Mouse (Mus musculus) mouse trophoblast stem cell (cell line): ENCODE results near the gene Hnrnpr.

Source experiments
- in situ Hi-C, 2 experiments: fragments of 300-500 bp; cut with MseI, MboI; formaldehyde crosslinking; loops; 2 replicates in 1 of 2; 3 replicates in 1 of 2; pipeline ENCODE4 v1.15.1; 2025

Gene Hnrnpr

DNA sequence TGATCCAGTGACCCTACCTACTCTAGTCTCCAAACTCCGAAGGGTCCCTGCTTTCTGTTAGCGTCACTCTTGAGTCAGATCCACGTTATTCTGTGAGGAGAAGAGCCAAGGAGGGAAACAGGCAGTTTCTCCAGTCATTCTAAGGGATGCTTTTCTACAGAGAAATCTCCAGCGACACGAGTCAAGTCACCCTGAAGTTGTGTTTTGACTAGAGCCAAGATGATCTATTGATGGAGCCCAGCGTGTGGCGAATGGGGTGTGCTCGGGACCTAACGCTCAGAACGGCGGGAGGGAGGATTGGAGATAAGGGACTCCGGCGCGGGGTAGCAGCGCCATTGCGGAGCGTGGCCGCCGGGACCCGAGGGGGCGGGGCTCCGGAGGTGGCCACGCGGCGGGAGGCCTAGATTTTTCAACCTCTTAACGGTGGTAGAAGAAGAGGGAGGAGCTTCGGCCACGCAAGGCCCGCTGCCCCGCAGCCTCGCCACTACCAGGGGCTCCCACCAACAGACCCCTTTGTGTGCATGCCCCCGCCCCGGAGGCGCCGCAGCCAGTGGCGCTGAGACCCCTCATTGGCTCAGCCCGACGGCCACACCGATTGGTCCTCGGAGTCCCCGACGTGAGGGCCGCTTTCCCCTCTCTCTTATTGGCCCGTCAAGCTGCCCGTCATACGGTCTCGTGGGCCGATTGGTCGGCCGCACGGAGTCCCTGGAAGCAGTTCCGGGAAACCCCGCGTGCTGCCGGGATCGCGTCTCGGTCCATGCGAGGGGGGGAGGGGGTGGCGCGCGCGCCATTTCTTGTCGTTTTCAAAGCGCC lies at the start of gene Hnrnpr:
Hnrnpr (plus strand) TSS at position 714 of the 813 bp plus-strand sequence.
- in situ Hi-C loops, result no loop called here

DNA sequence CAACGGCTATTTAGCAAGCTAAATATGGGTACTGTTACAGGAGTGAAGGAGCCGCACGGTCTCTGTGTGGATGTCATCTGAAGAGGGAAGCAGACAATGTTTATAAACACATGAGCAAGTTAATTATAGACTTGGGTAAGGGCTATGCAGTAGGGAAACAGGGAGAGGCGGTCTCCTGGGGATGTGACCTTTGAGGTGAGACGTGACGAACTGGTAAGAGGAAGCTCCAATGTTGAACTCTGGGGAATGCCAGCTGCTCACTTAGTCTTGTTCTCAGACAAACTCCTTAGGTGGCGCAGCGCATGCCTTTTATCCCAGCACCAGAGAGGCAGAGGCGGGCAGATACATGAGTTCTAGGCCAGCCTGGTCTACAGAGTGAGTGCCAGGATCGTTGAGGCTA lies 48.8 kb upstream of the Hnrnpr start:
- in situ Hi-C loops, result no loop called here

DNA sequence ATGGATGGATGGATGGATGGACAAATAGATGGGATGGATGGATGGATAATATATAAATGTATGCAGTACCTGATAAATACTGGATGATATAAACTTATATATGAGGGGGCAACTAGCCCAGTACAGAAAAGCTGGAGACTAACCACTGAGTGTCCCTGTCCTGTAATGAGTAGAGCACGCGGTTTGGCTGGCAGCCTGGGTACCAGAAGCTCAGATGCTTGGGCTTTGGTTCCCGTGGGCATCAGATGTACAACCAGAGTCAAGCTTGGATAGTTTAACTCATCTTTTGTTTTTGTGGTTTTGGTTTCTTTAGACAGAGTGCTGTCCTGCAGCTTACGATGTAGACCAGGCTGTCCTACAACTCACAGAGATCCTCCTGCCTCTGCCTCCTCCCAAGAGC lies 47.2 kb upstream of the Hnrnpr start:
- in situ Hi-C loops, result no loop called here

DNA sequence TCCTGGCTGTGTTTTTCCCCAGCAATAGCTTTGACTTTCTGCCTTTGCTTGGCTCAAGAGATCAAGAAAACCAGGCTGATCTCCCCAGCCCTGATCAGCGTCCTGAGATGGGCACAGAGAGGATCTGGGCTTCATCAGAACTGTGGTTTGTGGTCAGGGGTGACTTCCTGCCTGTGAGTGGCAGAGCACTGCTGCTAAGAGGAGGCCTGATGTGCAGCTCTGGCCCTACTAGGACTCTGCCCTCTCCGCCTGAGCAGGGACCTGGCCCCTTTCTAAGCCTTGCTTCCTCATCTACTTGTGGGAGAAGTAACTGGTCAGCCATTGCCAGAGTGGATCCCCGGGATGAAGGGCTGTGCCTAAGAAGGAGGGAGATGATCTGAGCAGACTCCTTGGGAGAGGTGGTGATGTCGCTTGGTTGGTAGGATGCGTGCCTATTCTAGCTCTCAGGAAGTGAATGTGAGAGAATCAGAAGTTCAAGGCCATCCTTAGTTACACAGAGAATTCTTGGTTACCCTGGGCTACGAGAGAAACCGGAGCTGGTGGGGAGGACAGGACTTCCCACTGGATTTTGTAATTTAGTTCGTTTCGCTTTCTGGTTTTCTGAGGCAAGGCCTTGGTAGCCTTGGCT lies 43.9 kb upstream of the Hnrnpr start:
- in situ Hi-C loops, result no loop called here

DNA sequence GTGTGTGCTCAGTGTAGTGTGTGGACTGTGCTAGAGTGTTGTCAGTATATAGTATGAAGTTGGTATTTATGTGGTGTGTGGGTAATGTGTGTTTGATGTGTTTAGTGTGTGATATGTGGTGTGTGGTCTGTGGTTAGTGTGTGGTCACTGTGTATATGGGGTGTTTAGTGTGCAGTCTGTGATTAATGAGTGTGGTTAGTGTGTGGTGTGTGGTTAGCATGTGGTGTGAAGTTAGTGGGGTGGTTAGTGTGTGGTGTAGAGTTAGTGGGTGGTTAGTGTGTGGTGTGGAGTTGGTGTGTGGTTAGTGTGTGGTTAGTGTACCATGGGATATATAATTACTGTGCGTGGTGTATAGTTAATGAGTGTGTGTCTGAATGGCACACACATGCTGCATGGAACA lies 41.8 kb upstream of the Hnrnpr start:
- in situ Hi-C loops, result no loop called here

DNA sequence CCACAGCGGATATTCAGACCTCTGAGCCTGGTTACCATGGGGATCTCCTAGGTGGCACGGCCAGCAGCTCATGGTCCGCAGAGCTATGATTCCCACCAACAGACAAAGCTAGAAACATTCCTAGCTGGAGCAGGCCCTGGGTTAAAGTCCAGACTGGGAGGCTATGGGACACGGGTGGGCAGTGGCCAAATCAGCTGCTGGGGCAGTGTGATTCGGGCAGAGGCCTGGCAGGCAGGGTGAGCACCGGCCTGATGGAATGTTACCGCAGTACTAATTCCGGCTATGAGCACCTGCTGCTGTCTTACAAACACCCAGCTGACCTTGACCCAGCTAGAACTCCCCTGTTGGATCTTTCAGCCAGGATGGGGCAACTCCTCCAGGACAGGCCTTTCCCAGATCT lies 40.1 kb upstream of the Hnrnpr start:
- in situ Hi-C loops, result no loop called here

DNA sequence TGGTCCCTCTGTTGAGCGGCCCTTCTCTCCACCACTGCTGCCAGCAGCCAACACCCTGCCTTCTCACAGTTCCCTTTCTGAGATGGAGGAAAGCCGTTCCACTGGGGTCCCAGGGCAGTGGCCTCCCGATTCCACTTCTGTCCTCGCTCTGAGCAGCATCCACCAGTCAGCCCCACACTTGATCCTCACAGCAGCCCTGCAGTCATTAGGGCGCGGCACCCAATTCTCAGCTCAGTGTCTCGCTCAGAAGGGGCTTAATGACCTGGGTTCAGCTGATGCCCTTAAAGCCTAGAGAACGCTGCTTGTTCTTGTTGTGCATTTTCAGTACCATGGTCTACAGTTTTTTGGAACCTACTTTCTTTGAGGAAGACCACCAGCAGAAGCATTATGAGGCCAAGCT lies 29.6 kb upstream of the Hnrnpr start:
- in situ Hi-C loops, result no loop called here

DNA sequence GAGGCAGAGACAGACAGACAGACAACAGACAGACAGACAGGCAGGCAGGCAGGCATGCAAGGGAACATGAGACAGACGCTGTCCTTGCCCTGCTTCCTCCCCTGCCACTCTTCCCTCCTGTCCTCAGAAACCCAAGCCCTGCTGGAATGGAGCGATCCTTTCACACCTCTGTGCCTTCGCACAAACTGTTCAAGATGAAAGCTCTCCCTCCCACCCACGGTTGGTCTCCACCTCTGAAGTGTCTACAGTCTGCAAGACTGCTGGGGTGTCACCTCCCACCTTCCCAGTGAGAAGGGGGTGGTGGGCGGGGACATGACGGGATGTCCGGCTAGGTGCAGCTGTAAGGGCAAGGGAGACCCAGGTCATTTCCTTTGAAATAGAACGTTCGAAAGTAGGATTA lies 29.1 kb upstream of the Hnrnpr start:
- in situ Hi-C loops, result no loop called here

DNA sequence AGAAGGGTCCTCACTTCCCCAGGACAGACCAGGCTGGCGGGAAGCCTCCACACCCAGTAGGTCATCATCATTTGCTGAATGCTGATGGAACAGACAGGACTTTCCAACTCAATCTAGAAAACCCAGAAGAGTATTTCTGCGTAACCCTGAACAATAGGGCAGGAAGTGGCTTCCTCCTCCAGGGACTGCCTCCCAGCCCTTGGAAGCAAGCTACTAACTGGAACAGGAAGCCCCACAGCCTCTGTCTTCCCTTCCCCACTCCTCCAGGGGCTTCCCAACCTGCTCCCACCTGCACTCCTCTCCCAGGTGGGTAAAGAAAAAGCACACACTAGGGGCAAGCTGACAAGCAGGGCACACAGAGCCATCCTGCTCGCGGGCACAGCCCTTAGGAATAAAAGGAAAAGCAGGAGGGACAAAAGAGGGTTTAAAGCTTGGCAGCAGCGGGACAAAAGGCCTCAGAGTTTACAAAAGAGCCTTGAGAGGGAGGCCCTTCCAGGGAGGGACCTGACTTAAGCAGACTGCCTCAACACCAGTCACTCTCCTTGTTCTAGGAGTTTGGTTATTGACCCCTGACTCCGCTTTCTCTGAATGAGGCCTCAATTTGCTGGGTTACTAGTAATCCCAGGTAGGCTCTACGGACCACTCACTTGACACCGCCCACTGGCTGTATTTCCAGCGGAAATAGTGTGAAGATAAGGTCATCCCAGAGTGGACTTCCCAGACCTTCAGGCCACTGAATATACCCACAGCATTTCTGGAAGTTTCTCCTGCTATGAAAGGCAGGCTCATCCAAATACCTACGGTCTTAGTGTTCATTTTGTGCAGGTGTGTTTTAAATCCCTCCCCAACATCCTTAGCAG lies 27.9 kb upstream of the Hnrnpr start:
- in situ Hi-C loops, result no loop called here

DNA sequence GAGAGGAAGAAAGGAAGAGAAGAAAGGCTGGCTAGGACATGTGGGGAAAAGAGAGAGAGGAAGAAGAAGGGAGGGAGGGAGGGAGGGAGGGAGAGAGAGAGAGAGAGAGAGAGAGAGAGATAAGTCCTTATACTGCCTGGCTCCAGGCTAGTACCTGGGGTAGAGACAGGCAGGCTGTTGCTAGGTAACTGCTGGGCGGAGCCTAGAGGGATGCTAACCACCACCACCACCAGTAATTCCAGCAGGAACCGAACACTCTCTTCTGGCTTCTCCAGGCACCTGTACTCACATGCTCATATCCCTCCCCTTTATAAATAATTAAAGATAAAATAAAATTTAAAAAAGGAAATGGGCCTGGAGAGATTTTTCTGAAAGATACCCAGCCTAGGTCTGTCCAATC lies 27.0 kb upstream of the Hnrnpr start:
- in situ Hi-C loops, result no loop called here

DNA sequence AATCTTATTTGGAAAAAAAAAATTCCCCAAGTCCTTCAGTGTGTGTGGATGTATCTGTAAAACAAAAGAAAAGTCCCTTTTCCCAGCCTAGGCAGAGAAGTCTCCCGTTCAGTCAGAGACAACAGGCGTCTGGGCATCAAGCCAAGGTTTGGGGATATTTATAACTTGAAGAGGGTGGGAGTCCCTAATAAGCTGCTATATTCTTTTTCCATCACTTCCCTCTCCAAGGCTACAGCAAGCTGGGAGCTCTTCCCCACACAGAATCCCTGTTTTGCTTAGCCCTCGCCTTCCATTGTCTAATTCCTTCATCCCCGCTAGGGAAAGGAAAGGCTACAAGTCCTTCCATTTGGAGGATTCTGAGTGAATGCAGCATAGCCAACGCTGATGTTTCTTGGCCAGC lies 26.3 kb upstream of the Hnrnpr start, which contains the start of gene Zfp46:
Zfp46 (plus strand) TSS at position 229 of the 400 bp plus-strand sequence.
- in situ Hi-C loops, result no loop called here

DNA sequence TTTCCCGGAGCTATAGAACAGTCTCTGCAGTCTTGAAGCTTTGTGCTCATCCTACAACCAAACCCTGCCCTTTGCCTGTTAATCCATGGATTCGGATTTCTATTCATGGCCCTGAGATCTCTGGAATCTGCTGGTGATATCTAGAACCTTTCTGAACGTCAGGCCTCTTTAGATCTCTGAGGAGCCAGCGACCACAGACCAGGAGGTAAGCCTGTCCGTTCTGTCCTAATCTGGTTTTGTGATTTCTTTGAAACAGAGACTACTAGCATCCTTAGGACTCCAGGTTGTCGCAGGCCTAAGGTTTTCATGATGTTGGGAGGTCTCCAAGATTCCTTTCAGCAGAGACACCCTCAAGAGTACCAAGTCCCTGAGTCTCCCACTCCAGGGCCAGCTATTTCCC lies 25.9 kb upstream of the Hnrnpr start:
- in situ Hi-C loops, result no loop called here

DNA sequence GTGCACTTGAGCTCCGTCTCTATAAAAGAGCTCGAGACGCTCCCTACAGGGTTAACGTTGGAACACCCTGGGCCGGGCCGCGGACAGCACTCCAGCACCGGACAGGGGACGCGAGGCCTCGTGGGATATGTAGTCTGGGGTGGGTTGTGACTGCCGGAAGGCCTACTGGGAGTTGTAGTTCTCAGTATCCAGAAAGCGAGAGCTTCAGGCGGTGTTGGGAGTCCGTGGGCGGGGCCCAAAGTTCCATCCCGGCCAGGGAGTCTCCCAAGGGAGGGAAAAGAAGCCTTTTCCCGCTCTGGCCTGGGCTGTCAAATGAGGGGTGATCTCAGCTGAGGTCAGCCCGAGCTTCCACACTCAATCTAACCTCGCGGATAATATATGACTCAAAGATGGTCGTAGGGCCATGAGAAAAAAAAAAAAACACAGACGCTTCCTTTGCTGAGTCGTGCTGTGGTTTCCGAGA lies 25.4 kb upstream of the Hnrnpr start:
- in situ Hi-C loops, result no loop called here

DNA sequence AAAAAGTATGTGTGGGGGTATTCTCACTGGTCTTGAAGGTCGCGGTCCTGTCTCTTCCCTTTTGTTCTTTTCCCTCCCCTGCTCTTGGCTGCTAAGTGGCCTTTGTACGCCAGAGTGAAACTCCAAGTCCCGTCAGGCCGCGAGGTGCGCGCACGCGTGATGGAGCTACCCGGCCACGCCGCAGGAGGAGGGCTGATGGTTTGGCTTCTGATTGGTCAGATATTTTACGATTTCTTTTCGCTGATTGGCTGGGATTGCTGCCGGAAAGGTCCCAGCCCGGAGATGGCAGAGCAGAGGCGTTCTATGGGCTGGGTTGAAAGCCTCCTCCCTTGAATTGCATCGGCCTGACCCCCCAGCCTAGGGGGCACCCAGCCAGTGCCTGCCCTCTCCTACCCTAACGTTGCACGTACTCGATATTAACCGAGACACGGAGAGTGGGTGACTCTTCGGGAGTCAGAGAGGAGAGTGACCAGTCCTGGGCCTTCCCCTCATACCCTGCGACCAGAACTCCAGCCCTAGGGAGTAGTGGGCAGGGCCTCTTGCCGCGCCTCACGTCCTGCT lies 24.9 kb upstream of the Hnrnpr start:
- in situ Hi-C loops, result no loop called here

DNA sequence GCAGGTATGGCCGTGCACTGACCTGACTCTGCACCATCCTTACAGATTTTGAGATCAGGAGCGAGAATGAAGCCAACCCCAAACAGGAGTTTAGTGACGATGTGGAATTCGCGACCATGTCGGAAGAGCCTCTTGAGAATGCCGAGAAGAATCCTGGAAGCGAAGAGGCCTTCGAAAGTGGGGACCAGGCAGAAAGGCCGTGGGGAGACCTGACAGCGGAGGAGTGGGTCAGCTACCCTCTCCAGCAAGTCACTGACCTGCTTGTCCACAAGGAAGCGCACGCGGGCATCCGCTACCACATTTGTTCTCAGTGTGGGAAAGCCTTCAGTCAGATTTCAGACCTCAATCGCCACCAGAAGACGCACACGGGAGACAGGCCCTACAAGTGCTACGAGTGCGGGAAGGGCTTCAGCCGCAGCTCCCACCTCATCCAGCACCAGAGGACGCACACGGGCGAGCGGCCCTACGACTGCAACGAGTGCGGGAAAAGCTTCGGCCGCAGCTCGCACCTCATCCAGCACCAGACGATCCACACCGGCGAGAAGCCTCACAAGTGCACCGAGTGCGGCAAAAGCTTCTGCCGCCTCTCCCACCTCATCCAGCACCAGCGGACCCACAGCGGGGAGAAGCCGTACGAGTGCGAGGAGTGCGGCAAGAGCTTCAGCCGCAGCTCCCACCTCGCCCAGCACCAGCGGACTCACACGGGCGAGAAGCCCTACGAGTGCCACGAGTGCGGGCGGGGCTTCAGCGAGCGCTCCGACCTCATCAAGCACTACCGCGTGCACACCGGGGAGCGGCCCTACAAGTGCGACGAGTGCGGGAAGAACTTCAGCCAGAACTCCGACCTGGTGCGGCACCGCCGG lies 20.6 kb upstream of the Hnrnpr start:
- in situ Hi-C loops, result no loop called here

DNA sequence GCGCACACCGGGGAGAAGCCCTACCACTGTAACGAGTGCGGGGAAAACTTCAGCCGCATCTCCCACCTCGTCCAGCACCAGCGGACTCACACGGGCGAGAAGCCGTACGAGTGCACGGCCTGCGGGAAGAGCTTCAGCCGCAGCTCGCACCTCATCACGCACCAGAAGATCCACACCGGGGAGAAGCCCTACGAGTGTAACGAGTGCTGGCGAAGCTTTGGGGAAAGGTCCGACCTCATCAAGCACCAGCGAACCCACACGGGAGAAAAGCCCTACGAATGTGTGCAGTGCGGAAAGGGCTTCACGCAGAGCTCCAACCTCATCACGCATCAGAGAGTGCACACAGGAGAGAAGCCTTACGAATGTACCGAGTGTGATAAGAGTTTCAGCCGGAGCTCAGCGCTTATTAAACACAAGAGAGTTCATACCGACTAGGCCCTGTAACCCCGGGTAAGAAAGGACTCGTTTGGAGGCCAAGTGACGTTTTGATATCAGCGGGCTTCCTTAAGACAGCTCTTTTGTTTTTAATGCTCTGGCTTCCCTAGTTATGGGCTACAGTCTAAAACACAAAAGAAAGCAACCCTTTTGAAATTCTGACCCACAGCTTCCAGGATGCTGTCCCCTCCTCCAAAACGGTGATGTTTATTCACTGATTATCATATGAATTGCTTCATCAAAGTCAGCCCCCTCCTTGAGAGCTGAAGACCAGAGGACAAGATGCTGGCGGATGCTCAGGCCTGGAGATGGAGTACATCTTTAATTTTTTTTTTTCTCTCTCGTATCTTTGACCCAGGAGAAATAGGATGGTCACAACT lies 19.8 kb upstream of the Hnrnpr start:
- in situ Hi-C loops, result no loop called here

DNA sequence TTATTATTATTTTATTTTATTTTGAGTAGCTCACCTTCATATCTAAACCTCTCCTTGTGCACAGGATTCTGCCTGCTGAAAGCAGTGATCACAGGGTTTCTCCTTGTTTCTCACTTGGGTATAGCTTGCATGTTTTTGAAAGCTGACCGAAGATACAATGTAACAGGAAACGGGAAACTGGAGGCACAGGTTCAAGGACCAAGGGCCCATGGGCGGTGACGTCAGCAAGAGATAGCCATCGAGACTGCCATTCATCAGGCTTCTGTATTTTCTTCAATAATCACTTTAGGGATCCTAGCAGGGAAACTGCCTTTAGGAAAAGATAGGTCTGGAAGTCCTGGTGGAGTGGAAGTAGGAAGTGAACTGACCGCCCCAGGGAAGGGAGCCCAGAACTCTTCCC lies 19.1 kb upstream of the Hnrnpr start:
- in situ Hi-C loops, result no loop called here

DNA sequence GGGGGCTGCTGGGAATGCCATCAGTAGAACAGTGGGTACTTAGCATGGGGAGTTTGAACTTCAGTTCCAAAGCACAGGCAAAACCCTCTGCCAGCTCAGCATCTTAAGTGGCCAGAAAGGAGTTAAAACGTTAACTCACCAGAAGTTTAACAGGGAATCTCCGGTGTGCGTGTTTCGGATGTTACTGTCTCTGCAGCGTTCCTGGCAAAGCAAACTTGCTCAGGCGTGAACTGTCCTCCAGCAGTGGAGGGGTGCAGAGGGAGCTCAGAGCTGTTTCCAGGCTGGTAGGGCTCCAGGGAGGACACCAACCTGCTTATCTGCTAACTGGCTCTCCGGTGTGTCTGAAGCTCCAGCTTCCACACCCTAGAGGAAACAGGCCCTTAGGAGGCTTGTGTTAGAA lies 14.8 kb upstream of the Hnrnpr start:
- in situ Hi-C loops, result no loop called here

DNA sequence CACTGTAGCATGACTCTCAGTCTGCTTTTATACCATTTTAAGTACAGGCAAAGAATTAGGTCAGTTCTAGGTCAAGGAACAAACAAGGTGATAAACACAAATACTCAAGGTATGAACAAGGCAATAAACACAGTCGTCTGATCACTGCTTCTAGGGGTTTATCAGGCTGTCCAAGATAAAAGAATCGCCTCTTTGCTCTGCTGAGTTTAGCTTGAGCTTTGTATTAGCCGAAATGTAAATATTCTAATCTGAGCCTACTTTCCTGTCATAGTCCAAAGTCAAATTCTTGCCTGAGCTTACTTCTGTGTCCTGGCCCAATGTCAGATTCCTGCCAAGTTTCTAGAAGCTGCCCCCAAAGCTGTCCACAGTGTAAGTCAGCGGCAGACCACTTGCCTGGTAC lies 8.3 kb upstream of the Hnrnpr start:
- in situ Hi-C loops, result no loop called here

DNA sequence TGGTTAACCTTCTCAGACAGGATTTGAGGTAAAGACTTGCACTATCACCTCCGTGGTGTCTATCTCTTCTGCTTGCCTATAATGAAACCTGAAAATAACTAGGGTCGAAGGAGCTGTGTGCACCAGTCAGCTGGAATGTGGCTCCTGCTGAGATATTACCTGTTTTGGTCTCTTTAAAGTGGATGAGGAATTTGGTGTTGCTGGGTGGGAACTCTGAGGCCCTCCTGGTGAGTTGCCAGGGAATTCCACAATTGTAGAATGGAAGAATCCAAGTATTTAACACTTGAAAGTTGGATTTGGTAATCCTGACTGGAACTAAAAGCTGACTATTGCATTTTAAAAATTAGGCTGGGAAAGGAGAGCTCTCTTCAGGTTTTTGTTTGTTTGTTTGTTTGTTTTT lies 6.6 kb upstream of the Hnrnpr start:
- in situ Hi-C loops, result no loop called here
